Mouse (Mus musculus) stomach, postnatal 0 days (tissue): Measurements from ENCODE around the gene Lrmda.

ENCODE experiments used
- CTCF ChIP-seq: IDR thresholded peaks from 2 replicates; pipeline ENCODE4 v1.5.1; 2016; ENCODE audit warnings: antibody characterized with exemption, low read depth, mild to moderate bottlenecking, moderate library complexity
- EP300 ChIP-seq: optimal IDR thresholded peaks from 2 replicates; pipeline ENCODE3; 2016; ENCODE audit warnings: antibody characterized with exemption

GRCm38 (mm10) chr14:22918931-22919330 is 899.4 kb downstream of the Lrmda start:
- no peak for TF ChIP-seq CTCF
- no peak for TF ChIP-seq EP300
